Mouse (Mus musculus) layer of hippocampus, adult 6 months (tissue): ENCODE measurements around the gene Gm9936. TPM values are rescaled to one million over a fixed set of nuclear protein-coding genes. Genes with fewer than 3 reads are reported as not detected.

ENCODE experiments used
- long read RNA-seq, 2 experiments: library from polyadenylated mRNA; unstranded; transcript quantifications; one replicate each; pipeline ENCODE4 v2.0.0; 2019 to 2020
- microRNA-seq: library from miRNA; unstranded; fragments of <30 nt; microRNA quantifications from one replicate; pipeline ENCODE4 v1.2.0, GENCODE M21; 2020
- polyA plus RNA-seq: library from polyadenylated mRNA; unstranded; fragments of <200 nt; fragmentation: Nextera tagmentation; gene quantifications from 2 replicates; pipeline ENCODE4 v1.2.3, GENCODE M21; 2021

The Gm9936 gene
- polyA plus RNA-seq = 0.10 and 0.14 TPM in 2 replicates
- long read RNA-seq, experiment 1, partial matches to known transcripts = 0 of 1 reads
- long read RNA-seq, experiment 1, other reads (novel, unspliced or antisense) = 0 of 1 reads
- long read RNA-seq, experiment 2, partial matches to known transcripts = 0 of 2 reads
- long read RNA-seq, experiment 2, other reads (novel, unspliced or antisense) = 0 of 2 reads

DNA sequence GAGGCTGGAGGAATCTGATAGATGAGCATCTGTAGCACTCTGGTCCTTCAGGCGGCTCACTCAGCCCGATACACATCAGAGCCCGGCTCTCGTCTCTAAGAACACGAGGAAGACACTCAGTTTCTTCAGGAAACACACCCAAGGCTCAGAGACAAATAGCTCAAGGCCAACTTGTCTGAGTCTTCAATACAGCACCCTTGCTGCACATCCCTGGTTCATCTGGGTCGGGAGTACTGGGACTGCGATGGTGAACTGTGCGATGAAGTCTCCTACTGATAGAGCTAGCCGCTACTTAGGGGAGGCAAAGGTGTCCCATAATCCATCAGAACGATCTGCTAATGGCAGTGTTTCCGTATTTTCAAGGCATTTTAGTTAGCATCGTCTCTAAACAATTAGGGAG is at the start of gene Gm9936:
Gene Gm9936 (minus strand): TSS at position 101 of the 400 bp plus-strand sequence.

DNA sequence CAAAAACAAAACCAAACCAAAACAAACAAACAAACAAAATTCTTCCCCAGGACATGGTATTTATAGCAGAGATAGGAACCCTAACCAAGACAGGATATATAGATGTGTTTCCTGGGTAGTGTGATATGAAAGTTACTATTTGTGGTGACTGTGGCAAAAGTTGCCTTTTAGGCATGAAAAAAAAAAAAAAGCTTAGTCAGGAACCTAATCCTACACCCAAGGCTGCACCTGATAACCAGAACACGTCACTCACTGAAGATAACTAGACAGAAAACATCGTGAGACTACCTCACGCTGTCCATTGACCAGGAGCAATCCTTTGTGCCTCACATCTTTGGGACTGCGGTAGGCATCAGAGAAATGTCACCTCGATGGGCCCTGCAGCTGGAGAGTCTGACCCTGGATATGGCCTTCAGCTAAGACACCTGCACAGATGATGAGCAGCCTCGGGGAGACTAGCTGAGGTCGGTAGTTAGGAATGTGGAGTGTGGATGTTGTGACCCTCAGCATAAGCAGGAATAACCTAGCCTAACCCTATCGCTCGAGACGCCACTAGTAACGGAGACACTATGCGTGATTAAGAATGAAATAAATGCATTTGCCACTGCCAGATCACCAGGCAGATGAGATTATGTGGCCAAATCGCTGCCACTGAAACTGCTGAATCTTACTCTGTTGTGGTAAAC is 38.3 kb upstream of the Gm9936 start, which contains the start of gene Oasl2:
Gene Oasl2 (plus strand): TSS at position 249 of the 686 bp plus-strand sequence.

DNA sequence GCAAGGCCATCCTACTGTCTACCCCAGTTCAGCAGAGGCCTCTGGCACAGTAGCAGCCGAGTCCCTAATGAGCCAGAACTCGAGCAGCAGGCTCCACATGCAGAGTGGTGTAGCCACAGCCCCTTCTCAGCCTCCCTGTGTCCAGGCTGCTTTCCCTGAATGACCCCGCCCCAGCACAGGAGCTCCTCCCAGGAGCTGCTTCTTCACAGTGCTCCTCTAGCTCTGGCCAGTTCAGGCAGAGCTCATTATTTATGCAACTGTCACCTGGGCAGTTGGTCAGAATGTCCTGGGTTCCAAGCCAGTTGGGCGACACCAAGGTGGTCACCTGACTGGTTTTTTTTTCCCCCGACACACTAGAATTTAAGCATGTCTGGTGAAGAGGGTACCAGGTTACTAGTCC is 5.1 kb downstream of the Gm9936 start, which contains the start of gene 4930519G04Rik:
Gene 4930519G04Rik (plus strand): TSS at position 301 of the 400 bp plus-strand sequence.

DNA sequence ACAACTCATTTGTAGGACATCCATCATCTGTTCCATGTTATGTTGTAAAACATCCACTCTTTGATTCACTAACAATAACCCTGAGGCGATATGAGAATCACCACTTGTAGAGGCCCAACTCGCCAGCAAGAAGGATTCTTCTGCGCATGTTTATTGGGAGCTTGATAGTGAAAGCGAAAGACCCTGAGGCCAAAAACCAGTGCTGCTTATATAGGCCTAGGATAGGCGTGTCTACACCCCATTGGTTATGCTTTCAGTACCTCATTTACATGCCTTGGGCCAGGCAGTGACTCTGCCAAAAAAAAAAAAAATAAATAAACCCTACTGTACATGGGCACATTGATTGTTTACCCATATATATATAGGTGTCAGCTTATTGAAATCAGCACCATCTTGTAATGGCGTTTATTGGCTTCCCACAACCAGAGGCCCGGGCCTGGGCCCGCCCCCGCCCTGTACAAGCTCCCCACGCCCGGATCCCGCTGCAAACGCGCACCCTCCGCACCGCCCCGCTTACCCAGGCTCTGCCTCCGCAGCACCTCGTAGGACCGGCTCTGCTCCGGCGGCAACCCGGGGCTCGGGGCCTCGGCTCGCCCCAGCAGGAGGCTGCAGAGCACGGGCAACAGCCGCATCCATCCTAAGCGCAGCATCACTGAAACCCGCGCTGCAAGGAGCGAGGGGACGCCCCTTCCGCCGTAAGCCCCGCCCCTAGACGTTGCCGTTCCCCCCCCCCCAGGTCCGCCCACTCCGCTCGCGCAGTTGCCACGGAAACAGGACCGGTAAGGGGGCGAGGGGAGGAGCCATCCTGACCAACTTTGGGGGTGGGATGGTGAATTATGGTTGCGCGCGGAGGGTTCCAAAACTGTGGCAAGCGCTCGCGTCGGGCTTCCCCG is 35.4 kb downstream of the Gm9936 start, which contains the start of gene 1500011B03Rik:
Gene 1500011B03Rik (minus strand): TSS at position 673 of the 893 bp plus-strand sequence.

Small RNA genes within 50 kb of the gene (microRNA-seq; reads per million reads assigned to microRNA genes)
- gene Mir6240 = 3.9 reads per million, percentile 13 among the genes with 10 or more reads in this experiment

Other genes with a start within 250 kb of the Gm9936 start
- gene Trpv4, start 200.3 kb downstream of the Gm9936 start, polyA plus RNA-seq = 0.75 and 7.1 TPM in 2 replicates
- gene Gltp, start 167.7 kb downstream of the Gm9936 start, polyA plus RNA-seq = 93.0 and 93.3 TPM in 2 replicates
- 5.0 and 5.3 TPM in 2 replicates for gene Tchp, start 150.9 kb downstream of the Gm9936 start, polyA plus RNA-seq
- 5.0 and 5.6 TPM in 2 replicates for gene Ankrd13a, start 84.0 kb downstream of the Gm9936 start, polyA plus RNA-seq
- 19.1 and 19.8 TPM in 2 replicates for gene Git2, start 83.2 kb downstream of the Gm9936 start, polyA plus RNA-seq
- 275 and 276 TPM in 2 replicates for gene 1500011B03Rik, start 35.2 kb downstream of the Gm9936 start, polyA plus RNA-seq
- gene 4930519G04Rik, start 5.0 kb downstream of the Gm9936 start, polyA plus RNA-seq = not detected in 2 replicates
- gene Oasl2, start 38.3 kb upstream of the Gm9936 start, polyA plus RNA-seq = 2.0 and 5.7 TPM in 2 replicates
- gene Oasl1, start 64.6 kb upstream of the Gm9936 start, polyA plus RNA-seq = 0.20 and 0.39 TPM in 2 replicates
- 222 and 238 TPM in 2 replicates for gene 2210016L21Rik, start 83.5 kb upstream of the Gm9936 start, polyA plus RNA-seq
- gene Hnf1a, start 112.4 kb upstream of the Gm9936 start, polyA plus RNA-seq = 0.04 TPM in 1 of 2 replicates, not detected in the other
- gene Sppl3, start 152.5 kb upstream of the Gm9936 start, polyA plus RNA-seq = 7.9 and 8.7 TPM in 2 replicates
- gene Gm10401, start 239.6 kb upstream of the Gm9936 start, polyA plus RNA-seq = 10.3 and 10.8 TPM in 2 replicates